In genomic region chr17:43137838-43138237, GRCm38 (mm10) we compare ENCODE assay signal across 14 mouse cellular contexts.
DNase-seq lines count a peak whose midpoint lies in the region; ATAC-seq and TF ChIP-seq lines count a peak whose summit lies in the region.
"Had no signal": no experiment of that assay in that cellular context is flagged by ENCODE, and none has a peak within 500 bp of the region (broad histone marks: within the 10 kb centered on the region; RNA-seq: fewer than 3 reads in every experiment).

No protein-coding gene starts in this region.

- no peaks in the 10 kb centered on the region for H3K9me3 ChIP-seq in heart, embryonic 12.5 days (replicated peaks)
- no peaks in the 10 kb centered on the region for H3K9me3 ChIP-seq in liver, embryonic 15.5 days (replicated peaks)
- H3K9me3 ChIP-seq: heart, embryonic 13.5 days; neural tube, embryonic 13.5 days had no signal

- no peak overlapping the region for H3K9ac ChIP-seq in heart, embryonic 12.5 days
- H3K9ac ChIP-seq in heart, adult 2 months (ENCODE audit: low read depth, low read length): no peak overlapping the region
- H3K9ac ChIP-seq in liver, embryonic 15.5 days: no peak overlapping the region
- H3K9ac ChIP-seq: heart, embryonic 13.5 days; neural tube, embryonic 13.5 days had no signal

- H3K79me2 ChIP-seq in heart, adult 2 months (replicated peaks; ENCODE audit: control insufficient read depth, insufficient read depth, low read length): no peaks in the 10 kb centered on the region

- H3K4me1 ChIP-seq in heart, embryonic 12.5 days (replicated peaks): no peaks in the 10 kb centered on the region
- H3K4me1 ChIP-seq in heart, adult 2 months (ENCODE audit: control insufficient read depth, insufficient read depth, low read length): peaks cover 2% of the 10 kb centered on the region
- H3K4me1 ChIP-seq in liver, embryonic 15.5 days (replicated peaks): peaks cover 3% of the 10 kb centered on the region

- no peak for TF ChIP-seq EP300 in heart, adult 2 months (IDR thresholded peaks at IDR 0.05; ENCODE audit: insufficient read depth, low read depth, low read length)

- H3K27ac ChIP-seq in heart, embryonic 12.5 days (ENCODE audit: poor library complexity, severe bottlenecking): no peak overlapping the region
- no peak overlapping the region for H3K27ac ChIP-seq in heart, adult 2 months
- H3K27ac ChIP-seq in liver, embryonic 15.5 days (replicated peaks): peak overlapping the region; percentile 48; the same call in 1 of the 2 replicates
- H3K27ac ChIP-seq: heart, embryonic 13.5 days; kidney, postnatal 0 days; neural tube, embryonic 13.5 days had no signal

- H3K36me3 ChIP-seq in heart, embryonic 12.5 days: no peaks in the 10 kb centered on the region
- no peaks in the 10 kb centered on the region for H3K36me3 ChIP-seq in heart, adult 2 months (ENCODE audit: control insufficient read depth, insufficient read depth, low read length)
- no peaks in the 10 kb centered on the region for H3K36me3 ChIP-seq in liver, embryonic 15.5 days (replicated peaks)
- H3K36me3 ChIP-seq: heart, embryonic 13.5 days; neural tube, embryonic 13.5 days had no signal

- H3K4me3 ChIP-seq in heart, embryonic 12.5 days: no peak overlapping the region
- no peak overlapping the region for H3K4me3 ChIP-seq in heart, adult 2 months
- no peak overlapping the region for H3K4me3 ChIP-seq in liver, embryonic 15.5 days (replicated peaks)
- H3K4me3 ChIP-seq: erythroblast, embryonic 14.5 days; heart, embryonic 13.5 days; neural tube, embryonic 13.5 days had no signal

- no peak for TF ChIP-seq CTCF in heart, adult 2 months (IDR thresholded peaks at IDR 0.05)

- no peaks in the 10 kb centered on the region for H3K27me3 ChIP-seq in heart, embryonic 12.5 days (replicated peaks)
- H3K27me3 ChIP-seq in heart, adult 2 months (ENCODE audit: control insufficient read depth, insufficient read depth, low read length): no peaks in the 10 kb centered on the region
- no peaks in the 10 kb centered on the region for H3K27me3 ChIP-seq in liver, embryonic 15.5 days
- H3K27me3 ChIP-seq: heart, embryonic 13.5 days; neural tube, embryonic 13.5 days had no signal

- no peak for ATAC-seq in heart, embryonic 12.5 days (ENCODE audit: insufficient number of reproducible peaks, low FRiP score)
- ATAC-seq in liver, embryonic 15.5 days (ENCODE audit: insufficient read depth): peak; percentile 59
- ATAC-seq: CD4-positive, CD25-positive, alpha-beta regulatory T cell, adult 4 months had no signal

- no peak overlapping the region for H3K4me2 ChIP-seq in heart, embryonic 12.5 days
- H3K4me2 ChIP-seq in liver, embryonic 15.5 days: no peak overlapping the region
- H3K4me2 ChIP-seq: heart, embryonic 13.5 days; neural tube, embryonic 13.5 days had no signal

- WGBS in heart, embryonic 12.5 days: 88% methylated on average over 9 of the region's 9 CpGs
- WGBS in heart, adult 2 months: 88% methylated on average over 9 of the region's 9 CpGs
- 54% methylated on average over 9 of the region's 9 CpGs for WGBS in liver, embryonic 15.5 days (ENCODE audit: insufficient replicate concordance)

- TF ChIP-seq POLR2A in heart, adult 2 months (IDR thresholded peaks at IDR 0.05; ENCODE audit: insufficient read depth, low read depth, low read length): no peak

- intact Hi-C loops in heart, adult 2 months (cut with DNase I): no loop called here

- DNase-seq in heart, adult 11 months: peak; percentile 98
- peak; percentile 41 to 70 for DNase-seq in heart, adult 2 months
- DNase-seq in skeletal muscle tissue, adult 2 months (ENCODE audit: low read depth, low spot score): peak; percentile 47
- no peak for DNase-seq in left cerebral cortex, adult 11 months (ENCODE audit: low spot score)
- DNase-seq in thymus, adult 18-20 months: no peak
- DNase-seq in urinary bladder, postnatal 36 days (ENCODE audit: low spot score in 2 of 2): no peak
- DNase-seq: cerebellum, adult 9-11 months had no signal

Comparison
In these comparisons a context has a peak if more than half of its experiments do, and no peak if none do; other contexts are left out.
1. DNase-seq: peak in heart, adult 11 months (single experiment), heart, adult 2 months (2 of 2) and skeletal muscle tissue, adult 2 months (single experiment); none in left cerebral cortex, adult 11 months (single experiment), thymus, adult 18-20 months (0 of 2) and urinary bladder, postnatal 36 days (0 of 2).